Mouse (Mus musculus) ovary, postnatal 10 days (tissue): ENCODE results near the gene Pnrc2.

Experiments used
- DNase-seq: peaks from one replicate; pipeline ENCODE4 v3.0.0; 2022; ENCODE audit warnings: low spot score

Pnrc2 gene

GRCm38 (mm10) chr4:135891539-135891938 lies 17.9 kb upstream of the Pnrc2 start:
- no peak for DNase-seq

- DNase-seq = peak; percentile 36
These were observed 16.2 kb upstream of the Pnrc2 start for GRCm38 (mm10) chr4:135889884-135890283.

- DNase-seq = no peak
These were observed 15.7 kb upstream of the Pnrc2 start for GRCm38 (mm10) chr4:135889146-135889883.

GRCm38 (mm10) chr4:135888448-135889057 lies 14.9 kb upstream of the Pnrc2 start:
- DNase-seq = no peak

GRCm38 (mm10) chr4:135886184-135886583 lies 12.5 kb upstream of the Pnrc2 start:
- DNase-seq = no peak

- no peak for DNase-seq
These were observed 12.0 kb upstream of the Pnrc2 start for GRCm38 (mm10) chr4:135885676-135886075.

- no peak for DNase-seq
These were observed 10.9 kb upstream of the Pnrc2 start for GRCm38 (mm10) chr4:135884531-135884930.

- no peak for DNase-seq
These were observed 10.3 kb upstream of the Pnrc2 start for GRCm38 (mm10) chr4:135883881-135884516.

- no peak for DNase-seq
These were observed 9.8 kb upstream of the Pnrc2 start for GRCm38 (mm10) chr4:135883401-135883851.

- DNase-seq = no peak
These were observed 8.4 kb upstream of the Pnrc2 start for GRCm38 (mm10) chr4:135882023-135882422.

- no peak for DNase-seq
These were observed 6.9 kb upstream of the Pnrc2 start for GRCm38 (mm10) chr4:135880576-135880975.

GRCm38 (mm10) chr4:135880018-135880417 lies 6.4 kb upstream of the Pnrc2 start:
- DNase-seq = no peak

- DNase-seq = no peak
These were observed 5.4 kb upstream of the Pnrc2 start for GRCm38 (mm10) chr4:135879021-135879420.

GRCm38 (mm10) chr4:135877742-135878141 lies 4.1 kb upstream of the Pnrc2 start:
- no peak for DNase-seq

- DNase-seq = peak; percentile 41
These were observed 3.0 kb upstream of the Pnrc2 start for GRCm38 (mm10) chr4:135876583-135877020.

- DNase-seq = peak; percentile 46
These were observed 2.4 kb upstream of the Pnrc2 start for GRCm38 (mm10) chr4:135875991-135876582.

GRCm38 (mm10) chr4:135875546-135875945 lies 1.9 kb upstream of the Pnrc2 start:
- no peak for DNase-seq

GRCm38 (mm10) chr4:135874564-135875535 lies 1.2 kb upstream of the Pnrc2 start:
- DNase-seq = no peak

- no peak for DNase-seq
These were observed 860 bp downstream of the Pnrc2 start for GRCm38 (mm10) chr4:135872589-135873391.

- no peak for DNase-seq
These were observed 1.6 kb downstream of the Pnrc2 start for GRCm38 (mm10) chr4:135872015-135872414.
